Mouse (Mus musculus) small intestine, adult 2 months (tissue): ENCODE data around the gene Amdhd1. TPM values are rescaled to one million over a fixed set of nuclear protein-coding genes. Genes with fewer than 3 reads are reported as not detected.

ENCODE experiments used
- H3K27ac ChIP-seq: fragments of 200-500 bp; 2 replicates; pipeline ENCODE4 v1.5.1; 2012; ENCODE audit warnings: low read depth, low read length, control low read depth, inconsistent platforms; ENCODE audit not compliant: insufficient read depth
- H3K27me3 ChIP-seq: fragments of 200-500 bp; 2 replicates; pipeline ENCODE4 v1.6.1; 2012; ENCODE audit warnings: mild to moderate bottlenecking, moderate library complexity, low read length, inconsistent platforms; ENCODE audit not compliant: control insufficient read depth, insufficient read depth
- H3K36me3 ChIP-seq: fragments of 200-500 bp; 2 replicates; pipeline ENCODE4 v1.6.1; 2012; ENCODE audit warnings: mild to moderate bottlenecking, low read length, control low read depth, inconsistent platforms; ENCODE audit not compliant: control insufficient read depth, insufficient read depth
- H3K4me1 ChIP-seq: fragments of 200-500 bp; 2 replicates; pipeline ENCODE4 v1.6.1; 2012; ENCODE audit warnings: low read length, inconsistent platforms, mixed read lengths; ENCODE audit not compliant: control insufficient read depth, insufficient read depth, insufficient read length
- H3K4me3 ChIP-seq: fragments of 200-500 bp; 2 replicates; pipeline ENCODE4 v1.5.1; 2012; ENCODE audit warnings: low read depth, mild to moderate bottlenecking, control low read depth, inconsistent platforms, low read length, moderate library complexity
- CTCF ChIP-seq: fragments of 200-500 bp; IDR thresholded peaks from 2 replicates; pipeline ENCODE4 v1.5.1; 2012; ENCODE audit warnings: low read depth, mild to moderate bottlenecking, control low read depth, inconsistent platforms, low read length, moderate library complexity, mixed read lengths; ENCODE audit not compliant: insufficient replicate concordance, insufficient read length; ENCODE audit errors: extremely low read depth
- POLR2A ChIP-seq: fragments of 200-500 bp; IDR thresholded peaks from 2 replicates; pipeline ENCODE4 v1.6.1; 2012; ENCODE audit warnings: low read depth, mild to moderate bottlenecking, control low read depth, inconsistent platforms, low read length, moderate library complexity
- WGBS: fragments of 180-500 bp; shearing (Covaris S2); methylation state at CpG from one replicate; pipeline ENCODE4 v1.1.7; 2018; 5-methylcytosine and 5-hydroxymethylcytosine counted together
- polyA plus RNA-seq: library from polyadenylated mRNA; depleted of rRNA; stranded (reverse); fragments of >200 nt; gene quantifications from 2 replicates; pipeline ENCODE4 v1.2.3, GENCODE M21; 2012; rRNA removed

Amdhd1 gene
- polyA plus RNA-seq, result 0.05 and 0.24 TPM in 2 replicates

GRCm38 (mm10) chr10:93539775-93540430 is at the start of gene Amdhd1:
Gene Amdhd1 (minus strand): TSS chr10:93540033.
- no peak within 1 kb of the TSS for H3K27ac ChIP-seq
- H3K27me3 ChIP-seq, result no peaks in the 10 kb centered on the region
- WGBS, result 2% methylated on average over 35 of the region's 35 CpGs
- peak within 1 kb of the TSS; percentile 55 for H3K4me3 ChIP-seq
- no peaks in the 10 kb centered on the region for H3K36me3 ChIP-seq
- peaks cover 4% of the 10 kb centered on the region for H3K4me1 ChIP-seq
- TF ChIP-seq CTCF, result peak; percentile 64
- TF ChIP-seq POLR2A, result 0 out of 2 replicates have a peak, but pooled peaks have one; percentile 42

- H3K27ac ChIP-seq, result no peak within 1 kb of the TSS
- under 1% methylated on average over 63 of the region's 63 CpGs for WGBS
- no peaks in the 10 kb centered on the region for H3K27me3 ChIP-seq
- no peaks in the 10 kb centered on the region for H3K4me1 ChIP-seq
- TF ChIP-seq POLR2A, result peak; percentile 33; the same call in 1 of the 2 replicates
- TF ChIP-seq CTCF, result no peak
- H3K4me3 ChIP-seq, result peak within 1 kb of the TSS; percentile 89
- peaks cover 3% of the 10 kb centered on the region for H3K36me3 ChIP-seq
Observed at GRCm38 (mm10) chr10:93589281-93589848, 49.5 kb upstream of the Amdhd1 start, which contains the start of gene Snrpf. Gene Snrpf (minus strand): TSS chr10:93589706.

GRCm38 (mm10) chr10:93588796-93589195 is 49.0 kb upstream of the Amdhd1 start:
- 1% methylated on average over 11 of the region's 11 CpGs for WGBS
- Histone ChIP-seq H3K27ac (no peak overlapping the region), H3K27me3 (no peaks in the 10 kb centered on the region), H3K4me1 (no peaks in the 10 kb centered on the region), H3K36me3 (peaks cover 5% of the 10 kb centered on the region), H3K4me3 (peak overlapping the region; percentile 89)
- TF ChIP-seq CTCF, result no peak

GRCm38 (mm10) chr10:93577271-93577886 is 37.5 kb upstream of the Amdhd1 start:
- Histone ChIP-seq H3K27ac (no peak overlapping the region), H3K4me1 (no peaks in the 10 kb centered on the region), H3K27me3 (no peaks in the 10 kb centered on the region), H3K4me3 (no peak overlapping the region), H3K36me3 (peaks cover under 1% of the 10 kb centered on the region; the same call in 1 of the 2 replicates)
- TF ChIP-seq POLR2A (no peak), CTCF (peak; percentile 76)
- WGBS, result 62% methylated on average over 13 of the region's 13 CpGs

GRCm38 (mm10) chr10:93575960-93576359 is 36.1 kb upstream of the Amdhd1 start:
- 80% methylated on average over 8 of the region's 8 CpGs for WGBS
- Histone ChIP-seq H3K27me3 (no peaks in the 10 kb centered on the region), H3K27ac (no peak overlapping the region), H3K36me3 (no peaks in the 10 kb centered on the region), H3K4me1 (no peaks in the 10 kb centered on the region), H3K4me3 (no peak overlapping the region)
- TF ChIP-seq POLR2A, result no peak
- TF ChIP-seq CTCF, result no peak

GRCm38 (mm10) chr10:93574966-93575365 is 35.1 kb upstream of the Amdhd1 start:
- Histone ChIP-seq H3K36me3 (no peaks in the 10 kb centered on the region), H3K27ac (no peak overlapping the region), H3K4me1 (no peaks in the 10 kb centered on the region), H3K4me3 (no peak overlapping the region), H3K27me3 (no peaks in the 10 kb centered on the region; the same call in 1 of the 2 replicates)
- WGBS, result 43% methylated on average over 4 of the region's 4 CpGs
- TF ChIP-seq CTCF, result no peak
- no peak for TF ChIP-seq POLR2A

GRCm38 (mm10) chr10:93572209-93572608 is 32.4 kb upstream of the Amdhd1 start:
- Histone ChIP-seq H3K4me3 (no peak overlapping the region), H3K4me1 (no peaks in the 10 kb centered on the region), H3K27ac (no peak overlapping the region), H3K27me3 (no peaks in the 10 kb centered on the region; the same call in 1 of the 2 replicates), H3K36me3 (no peaks in the 10 kb centered on the region)
- 45% methylated on average over 2 of the region's 2 CpGs for WGBS
- TF ChIP-seq POLR2A (no peak), CTCF (no peak)
